Mouse (Mus musculus) bone marrow, adult 2 months (tissue): ENCODE measurements around the gene Cirbp. TPM values are rescaled to one million over a fixed set of nuclear protein-coding genes. Genes with fewer than 3 reads are reported as not detected.

Experiments
- H3K27ac ChIP-seq: fragments of 200-500 bp; 2 replicates; pipeline ENCODE4 v1.5.1; 2012; ENCODE audit warnings: low read depth, mild to moderate bottlenecking, control low read depth, inconsistent platforms, low read length; ENCODE audit not compliant: control insufficient read depth, poor library complexity, insufficient read depth
- H3K4me1 ChIP-seq: fragments of 200-500 bp; 2 replicates; pipeline ENCODE4 v1.6.1; 2011; ENCODE audit warnings: low read length; ENCODE audit not compliant: control insufficient read depth, insufficient read depth
- H3K4me3 ChIP-seq: fragments of 200-500 bp; replicated peaks from 2 replicates; pipeline ENCODE3; 2011; ENCODE audit warnings: mild to moderate bottlenecking, low read depth, low read length, control low read depth; ENCODE audit not compliant: control insufficient read depth
- CTCF ChIP-seq: fragments of 200-500 bp; IDR thresholded peaks from 2 replicates; pipeline ENCODE4 v1.5.1; 2011; ENCODE audit warnings: low read length, control low read depth; ENCODE audit not compliant: control insufficient read depth, insufficient read depth
- POLR2A ChIP-seq: fragments of 200-500 bp; IDR thresholded peaks from 2 replicates; pipeline ENCODE4 v1.6.1; 2011; ENCODE audit warnings: low read depth, mild to moderate bottlenecking, control low read depth, low read length, borderline replicate concordance; ENCODE audit not compliant: control insufficient read depth
- WGBS: fragments of 180-500 bp; shearing (Covaris S2); methylation state at CpG from one replicate; pipeline ENCODE4 v1.1.7; 2018; 5-methylcytosine and 5-hydroxymethylcytosine counted together
- polyA plus RNA-seq: library from polyadenylated mRNA; stranded (reverse); fragments of >200 nt; gene quantifications from 2 replicates; pipeline ENCODE4 v1.2.4, GENCODE M21; 2011; ENCODE audit warnings: low replicate concordance; ENCODE audit not compliant: missing spikeins, insufficient read depth, insufficient read length

The Cirbp gene
- polyA plus RNA-seq, 1 experiment: 277 TPM

GRCm38 (mm10) chr10:80157141-80157929, 8.4 kb upstream of the Cirbp start:
- Histone ChIP-seq H3K4me3 (no peak overlapping the region), H3K27ac (peak overlapping the region; percentile 13; the same call in 1 of the 2 replicates), H3K4me1 (peaks cover 16% of the 10 kb centered on the region)
- TF ChIP-seq CTCF (no peak), POLR2A (no peak)
- 73% methylated on average over 15 of the region's 15 CpGs for WGBS

- H3K4me1 ChIP-seq: peaks cover 22% of the 10 kb centered on the region
- H3K27ac ChIP-seq: peak overlapping the region; percentile 95
- 1% methylated on average over 18 of the region's 18 CpGs for WGBS
- TF ChIP-seq CTCF: no peak
- TF ChIP-seq POLR2A: peak; percentile 79
- H3K4me3 ChIP-seq: peak overlapping the region; percentile 43
These were observed 7.3 kb upstream of the Cirbp start for GRCm38 (mm10) chr10:80158307-80158986.

DNA sequence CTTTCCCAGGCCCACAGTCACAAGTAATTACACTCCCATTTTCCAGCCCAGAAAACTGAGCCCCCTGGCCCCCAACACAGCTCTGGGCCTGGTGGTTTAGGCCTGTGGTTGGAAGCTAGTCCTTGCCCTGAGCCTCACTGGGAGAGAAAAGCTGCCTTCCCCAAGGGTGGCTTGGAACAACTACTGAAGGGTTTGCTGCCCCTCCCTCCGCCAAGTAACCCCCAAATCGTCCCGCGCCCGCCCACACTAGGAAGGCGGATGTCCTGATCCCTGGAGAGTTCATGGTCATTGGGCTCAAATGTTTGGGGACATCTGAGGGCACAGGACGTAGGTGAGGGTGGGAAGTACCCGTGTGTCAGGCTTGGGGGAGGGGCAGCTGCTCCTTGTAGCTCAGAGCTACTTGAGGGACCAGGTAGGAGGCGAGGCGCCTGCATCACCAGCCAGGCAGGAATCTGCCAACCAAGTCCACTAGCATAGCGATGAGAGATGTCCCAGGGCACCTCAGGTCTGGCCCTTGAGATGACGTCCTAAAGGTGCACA, 6.7 kb upstream of the Cirbp start:
- Histone ChIP-seq H3K27ac (peak overlapping the region; percentile 95), H3K4me1 (peaks cover 25% of the 10 kb centered on the region), H3K4me3 (peak overlapping the region; percentile 78)
- TF ChIP-seq POLR2A (peak; percentile 33; the same call in 1 of the 2 replicates), CTCF (no peak)
- 7% methylated on average over 12 of the region's 12 CpGs for WGBS

DNA sequence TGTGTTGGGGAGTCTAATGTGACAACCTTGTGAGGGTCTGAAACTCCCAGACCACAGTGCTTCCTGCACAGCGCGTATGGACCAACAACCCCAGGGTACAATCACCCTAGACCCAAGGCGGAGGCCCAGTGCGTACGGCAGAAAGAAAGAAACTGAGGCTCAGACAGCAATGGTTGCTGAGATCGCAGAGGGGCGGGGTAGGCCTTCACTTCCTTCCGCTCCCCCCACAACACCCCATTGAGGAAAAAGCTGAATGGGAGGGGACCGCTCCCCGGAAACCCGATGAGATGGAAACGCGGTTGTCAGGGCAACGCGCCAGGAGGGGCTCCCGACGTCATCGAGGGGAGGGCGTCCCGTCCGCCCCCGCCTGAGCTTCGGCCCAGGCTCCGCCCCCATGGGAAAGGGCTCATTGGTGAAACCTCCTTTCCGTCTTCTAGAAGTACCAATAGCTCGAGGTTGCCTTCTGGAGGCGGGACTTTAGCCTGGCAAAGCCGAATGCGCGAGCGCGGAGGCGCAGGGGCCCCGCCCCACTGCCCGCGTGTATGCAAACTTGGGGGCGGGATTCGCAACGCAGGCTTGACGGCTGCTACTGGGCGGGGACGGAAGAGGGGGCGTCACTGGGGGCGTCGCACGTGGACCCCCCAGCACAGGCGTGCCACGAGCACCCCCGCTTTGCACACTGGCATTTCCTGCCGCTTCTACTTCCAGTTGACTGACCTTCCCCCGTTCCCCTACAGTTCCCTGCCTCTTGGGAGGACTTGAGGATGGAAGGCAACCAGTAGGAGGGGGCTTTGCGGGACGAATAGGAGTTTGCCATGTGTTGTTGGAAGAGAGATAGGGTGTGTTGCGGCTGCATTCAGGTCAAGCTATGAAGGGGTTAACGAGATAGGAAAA, 6.0 kb upstream of the Cirbp start:
- H3K27ac ChIP-seq: peak overlapping the region; percentile 95
- WGBS: under 1% methylated on average over 55 of the region's 55 CpGs
- TF ChIP-seq POLR2A (peak; percentile 14; the same call in 1 of the 2 replicates), CTCF (no peak)
- peak overlapping the region; percentile 78 for H3K4me3 ChIP-seq
- peaks cover 28% of the 10 kb centered on the region for H3K4me1 ChIP-seq

DNA sequence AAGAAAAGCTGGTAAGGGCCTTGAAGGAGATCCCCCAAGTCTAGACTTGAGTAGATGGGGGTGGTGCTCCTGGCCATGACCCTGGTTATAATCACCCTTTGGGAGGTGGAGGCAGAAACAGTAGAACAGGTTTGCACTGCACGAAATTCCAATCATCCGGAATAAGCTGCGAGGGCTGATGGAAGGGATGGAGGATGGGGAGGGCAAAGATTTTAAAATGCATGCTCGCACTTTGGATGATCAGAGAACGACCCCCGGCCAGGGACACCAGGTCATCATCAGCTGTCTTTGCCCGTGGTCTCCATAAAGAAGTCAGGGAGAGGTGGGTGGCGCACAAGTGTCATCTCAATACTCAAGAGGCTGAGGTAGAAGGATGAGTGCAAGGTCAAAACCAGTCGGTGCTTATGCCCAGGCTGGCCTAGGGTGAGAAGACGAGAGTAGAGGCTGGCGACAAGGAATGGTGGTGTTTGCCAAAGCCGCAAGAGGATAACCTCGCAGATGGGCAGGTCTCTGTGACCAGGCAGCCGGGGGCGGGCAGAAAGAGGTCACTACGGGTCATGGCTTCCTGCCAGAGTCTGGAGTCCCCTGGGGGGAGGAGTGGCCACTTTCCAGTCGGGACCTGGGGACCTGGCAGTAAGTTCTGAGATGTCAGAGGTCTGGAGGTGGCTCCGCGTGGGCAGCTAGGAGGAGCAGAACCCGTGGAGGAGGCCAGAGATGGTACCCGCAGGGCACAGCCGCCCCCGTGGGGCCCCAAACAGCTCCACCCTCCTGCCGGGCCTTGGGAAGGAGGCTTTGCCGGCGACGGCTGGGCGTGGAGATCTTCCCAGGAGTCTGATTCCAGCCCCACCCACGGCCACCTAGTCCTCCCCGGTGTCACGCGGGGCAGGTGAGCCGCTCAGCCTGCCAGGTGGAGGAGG, 5.1 kb upstream of the Cirbp start:
- Histone ChIP-seq H3K27ac (peak overlapping the region; percentile 84), H3K4me1 (peaks cover 27% of the 10 kb centered on the region), H3K4me3 (peak overlapping the region; percentile 25)
- WGBS: 3% methylated on average over 33 of the region's 33 CpGs
- 0 out of 2 replicates have a peak, but pooled peaks have one; percentile 32 for TF ChIP-seq POLR2A
- no peak for TF ChIP-seq CTCF

DNA sequence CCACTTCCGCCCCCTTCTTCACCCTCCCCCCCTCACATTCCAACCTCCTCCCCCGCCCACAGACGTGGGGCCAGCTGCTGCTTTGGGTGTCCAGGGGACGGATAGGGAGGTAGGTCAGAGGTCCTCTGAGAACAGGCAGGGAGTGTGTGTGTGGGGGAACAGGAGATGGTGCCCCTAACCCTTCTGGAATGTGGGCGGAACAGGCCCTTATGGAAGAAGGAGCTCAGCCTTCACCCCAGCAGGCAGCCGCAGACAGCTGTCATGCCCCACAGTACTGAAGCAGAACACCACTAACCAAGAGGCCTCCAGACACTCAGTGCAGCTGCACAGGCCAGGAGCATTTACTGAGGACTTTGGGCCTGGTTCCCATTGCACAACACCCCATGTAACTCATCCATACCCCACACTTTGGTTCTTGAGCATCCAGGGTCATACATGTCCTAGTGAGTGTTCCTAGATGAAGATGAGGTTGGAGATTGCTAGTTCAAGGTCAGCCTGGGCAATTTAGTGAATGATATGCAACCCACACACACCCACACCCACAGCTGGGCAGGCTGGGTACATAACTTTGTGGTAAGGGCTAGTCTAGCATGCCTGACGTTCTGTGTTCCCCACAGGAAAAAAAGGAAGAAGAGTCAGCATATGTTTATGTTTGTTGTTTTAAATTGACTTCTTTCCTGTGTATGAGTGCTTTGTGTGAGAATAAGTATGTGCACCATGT, 4.1 kb upstream of the Cirbp start:
- Histone ChIP-seq H3K27ac (peak overlapping the region; percentile 42), H3K4me3 (no peak overlapping the region), H3K4me1 (peaks cover 27% of the 10 kb centered on the region)
- TF ChIP-seq CTCF (no peak), POLR2A (no peak)
- WGBS: 30% methylated on average over 7 of the region's 7 CpGs
